In the genomic region with DNA sequence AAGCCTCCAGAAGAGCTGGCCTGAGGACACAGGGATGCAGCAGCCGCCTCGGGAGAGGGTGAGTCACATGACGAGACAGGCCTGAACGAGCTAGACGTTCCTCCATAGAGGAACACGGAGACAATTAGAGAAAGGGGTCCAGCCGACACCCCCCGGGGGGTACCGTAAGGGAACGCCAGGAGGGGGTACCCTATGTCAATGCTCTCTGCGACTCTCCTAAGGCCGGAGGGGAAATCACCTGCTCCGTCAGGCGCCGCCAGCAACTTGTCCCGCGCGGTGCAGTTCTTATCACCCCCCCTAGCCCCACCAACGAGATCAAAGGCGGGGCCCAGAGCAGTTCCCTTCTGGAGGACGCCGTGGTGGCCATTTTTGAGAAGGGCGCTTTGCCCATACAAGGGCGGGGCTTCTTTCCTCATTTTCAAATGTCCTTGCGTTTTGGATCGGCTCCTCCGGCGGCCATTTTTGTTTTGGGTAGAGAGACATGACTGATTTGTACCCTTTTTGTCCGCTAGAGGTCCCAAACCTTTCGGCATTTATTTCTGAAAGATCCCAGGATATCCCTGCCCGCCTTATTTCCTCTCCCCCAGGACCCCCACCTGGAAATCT, we compare ENCODE assay signal across 1 mouse cellular context.
TF ChIP-seq lines count a peak whose summit lies in the region.

A gene (minus strand): TSS at position 372 of the 606 bp plus-strand sequence.

TF ChIP-seq in MEL, 35 proteins besides CTCF, POLR2A, EP300 and RAD21 (continued from another document):
- TF ChIP-seq ZMIZ1 (IDR thresholded peaks at IDR 0.05; ENCODE audit: low read depth, low read length): peak; percentile 68
- TF ChIP-seq MAZ (IDR thresholded peaks at IDR 0.05; ENCODE audit: low read depth, low read length): peak; percentile 100
- peak; percentile 85 for TF ChIP-seq ELF1 (IDR thresholded peaks at IDR 0.05; ENCODE audit: low read depth, low read length)
- TF ChIP-seq MAX (IDR thresholded peaks at IDR 0.05; ENCODE audit: low read length): peak; percentile 71
- peak; percentile 49 for TF ChIP-seq ZC3H11A (IDR thresholded peaks at IDR 0.05; ENCODE audit: low read depth, low read length)
- TF ChIP-seq KAT2A (conservative IDR thresholded peaks at IDR 0.05; ENCODE audit: low read depth, low read length): peak; percentile 84; the same call in 1 of the 2 replicates
- TF ChIP-seq BHLHE40 (IDR thresholded peaks at IDR 0.05; ENCODE audit: borderline replicate concordance, low read depth, low read length): no peak; the same call in 1 of the 2 replicates
- peak; percentile 73 for TF ChIP-seq SMC3 (IDR thresholded peaks at IDR 0.05; ENCODE audit: low read depth, low read length)
